Mouse (Mus musculus): ENCODE measurements around the gene March1.

Gene March1

GRCm38 (mm10) chr8:65617871-65618751, at the start of gene March1:
Gene March1, plus strand, starts transcription at chr8:65617900.
- DNase-seq, result peak; percentile 31

GRCm38 (mm10) chr8:65586909-65587308, 30.8 kb upstream of the March1 start:
- DNase-seq, result no peak

- peak; percentile 55 for DNase-seq
Observed at GRCm38 (mm10) chr8:65603241-65603640, 14.5 kb upstream of the March1 start.

GRCm38 (mm10) chr8:65609509-65609908, 8.2 kb upstream of the March1 start:
- no peak for DNase-seq

- DNase-seq, result no peak
Observed at GRCm38 (mm10) chr8:65618966-65619365, 1.3 kb downstream of the March1 start.

- no peak for DNase-seq
Observed at GRCm38 (mm10) chr8:65644931-65645330, 27.2 kb downstream of the March1 start.

- no peak for DNase-seq
Observed at GRCm38 (mm10) chr8:65645502-65645901, 27.8 kb downstream of the March1 start.

GRCm38 (mm10) chr8:65645945-65646344, 28.2 kb downstream of the March1 start:
- no peak for DNase-seq

GRCm38 (mm10) chr8:65655924-65656323, 38.2 kb downstream of the March1 start:
- no peak for DNase-seq

GRCm38 (mm10) chr8:65661885-65662284, 44.2 kb downstream of the March1 start:
- no peak for DNase-seq

GRCm38 (mm10) chr8:65665786-65666185, 48.1 kb downstream of the March1 start:
- no peak for DNase-seq

GRCm38 (mm10) chr8:65743066-65743465, 125.4 kb downstream of the March1 start:
- DNase-seq, result no peak

- no peak for DNase-seq
Observed at GRCm38 (mm10) chr8:65775815-65776214, 158.1 kb downstream of the March1 start.

GRCm38 (mm10) chr8:65781156-65781555, 163.5 kb downstream of the March1 start:
- no peak for DNase-seq

- no peak for DNase-seq
Observed at GRCm38 (mm10) chr8:65812971-65813370, 195.3 kb downstream of the March1 start.

- DNase-seq, result no peak
Observed at GRCm38 (mm10) chr8:65922294-65923019, 304.8 kb downstream of the March1 start.

GRCm38 (mm10) chr8:65956948-65957347, 339.2 kb downstream of the March1 start:
- no peak for DNase-seq

GRCm38 (mm10) chr8:65957492-65957891, 339.8 kb downstream of the March1 start:
- DNase-seq, result no peak

GRCm38 (mm10) chr8:65966502-65967222, 349.0 kb downstream of the March1 start:
- DNase-seq, result peak; percentile 21

GRCm38 (mm10) chr8:65967223-65967778, 349.6 kb downstream of the March1 start:
- no peak for DNase-seq

GRCm38 (mm10) chr8:65976905-65977304, 359.2 kb downstream of the March1 start:
- no peak for DNase-seq

- DNase-seq, result no peak
Observed at GRCm38 (mm10) chr8:65982039-65982438, 364.3 kb downstream of the March1 start.

- no peak for DNase-seq
Observed at GRCm38 (mm10) chr8:65987665-65988064, 370.0 kb downstream of the March1 start.

All from embryo, embryonic 11 days (tissue).